Mouse (Mus musculus) heart, adult 2 months (tissue): ENCODE data around the gene Gnas.

Experiments
- CTCF ChIP-seq: fragments of 200-600 bp; IDR thresholded peaks from 2 replicates; pipeline ENCODE4 v1.8.1; 2022; ENCODE audit warnings: antibody characterized with exemption, mild to moderate bottlenecking, moderate library complexity
- EP300 ChIP-seq: fragments of 200-500 bp; IDR thresholded peaks from 2 replicates; pipeline ENCODE4 v1.6.1; 2011; ENCODE audit warnings: low read depth, low read length, control low read depth; ENCODE audit not compliant: insufficient read depth

DNA sequence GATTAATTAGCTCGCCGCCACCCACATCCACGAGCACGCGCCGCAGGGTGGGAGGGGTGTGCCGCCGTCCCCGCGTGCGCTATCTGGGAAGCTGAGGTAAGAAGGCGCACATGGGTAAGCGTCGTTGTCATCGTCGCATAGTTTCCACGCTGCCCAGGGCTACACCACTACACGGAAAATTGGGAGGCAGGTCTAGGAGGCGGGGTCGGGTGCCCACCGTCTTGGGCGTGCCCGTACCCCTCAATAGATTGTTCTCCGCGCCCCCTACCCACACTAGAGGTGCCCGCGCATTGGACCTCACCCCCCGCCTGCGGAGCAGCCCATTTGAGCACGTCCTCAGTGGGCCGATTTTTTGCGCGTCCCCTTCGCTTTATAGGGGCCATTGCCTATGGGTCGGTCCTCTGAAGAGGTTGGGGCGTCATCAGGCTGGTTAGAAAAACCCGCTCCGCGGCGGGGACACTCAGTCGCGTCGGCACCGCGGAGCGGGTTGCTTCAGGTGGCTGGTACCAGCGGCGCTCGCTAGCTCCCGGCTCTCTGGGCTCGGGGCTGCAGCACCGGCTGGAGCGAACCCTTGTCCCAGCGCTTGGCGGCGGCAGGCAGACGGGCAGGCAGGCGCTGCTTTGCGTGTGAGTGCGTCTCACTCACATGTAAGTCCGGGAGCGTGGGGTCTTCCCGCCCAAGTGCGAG is 43.3 kb downstream of the Gnas start:
- TF ChIP-seq CTCF (peak; percentile 7; the same call in 1 of the 2 replicates), EP300 (0 out of 2 replicates have a peak, but pooled peaks have one; percentile 17)
